Mouse (Mus musculus): ENCODE measurements at regions not wholly inside any gene's neighbourhood (a gene's known extent, or its start where the extent isn't known, plus 50 kb on each side); places are given as distances from the start of the nearest gene placed in this dataset.

- no peak overlapping the region for H3K9ac ChIP-seq (replicated peaks; ENCODE audit: low read depth, low read length)
- no peak overlapping the region for H3K4me3 ChIP-seq (replicated peaks; ENCODE audit: low read length)
- WGBS: 70% methylated on average over 4 of the region's 4 CpGs
- no peak overlapping the region for H3K27ac ChIP-seq (ENCODE audit: low read length)
- no peaks in the 10 kb centered on the region for H3K9me3 ChIP-seq (ENCODE audit: control insufficient read depth, low read length)
- H3K4me2 ChIP-seq (ENCODE audit: low read length): no peak overlapping the region
- H3K36me3 ChIP-seq (ENCODE audit: control insufficient read depth, insufficient read depth): no peaks in the 10 kb centered on the region
- H3K4me1 ChIP-seq (replicated peaks; ENCODE audit: control insufficient read depth, insufficient read depth, low read length): peaks cover 2% of the 10 kb centered on the region; the same call in 1 of the 2 replicates
- ATAC-seq: no peak
- H3K27me3 ChIP-seq (replicated peaks; ENCODE audit: control insufficient read depth, insufficient read depth, low read length): no peaks in the 10 kb centered on the region
Observed at GRCm38 (mm10) chr12:70633194-70633593, 180.3 kb downstream of the Tmx1 start.

- 75% methylated on average over 13 of the region's 13 CpGs for WGBS
Observed at GRCm38 (mm10) chr12:70633622-70634365, 180.9 kb downstream of the Tmx1 start.

DNA sequence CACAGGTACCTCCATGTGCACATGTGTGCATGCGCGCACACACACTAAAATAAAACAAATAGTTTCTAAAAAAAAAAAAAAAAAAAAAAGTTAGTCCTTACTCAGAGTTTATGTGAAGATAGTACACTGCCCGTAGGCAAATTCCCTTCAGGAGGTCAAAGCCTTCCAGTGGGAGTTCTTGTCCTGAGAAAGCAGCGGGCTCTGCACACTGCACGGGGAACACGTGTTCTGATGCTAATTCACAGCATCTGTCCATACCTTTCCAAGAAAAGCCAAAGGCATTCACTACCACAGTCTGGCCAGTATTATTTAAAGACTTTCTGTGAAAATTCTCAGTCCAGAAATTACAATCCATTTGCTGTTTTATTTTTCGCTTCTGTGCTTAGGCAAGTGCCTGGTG, 183.1 kb downstream of the Tmx1 start:
- Histone ChIP-seq H3K36me3 (ENCODE audit: control insufficient read depth, insufficient read depth) (no peaks in the 10 kb centered on the region), H3K4me2 (ENCODE audit: low read length) (no peak overlapping the region), H3K4me3 (replicated peaks; ENCODE audit: low read length) (no peak overlapping the region), H3K9ac (replicated peaks; ENCODE audit: low read depth, low read length) (no peak overlapping the region), H3K27me3 (replicated peaks; ENCODE audit: control insufficient read depth, insufficient read depth, low read length) (no peaks in the 10 kb centered on the region), H3K27ac (ENCODE audit: low read length) (no peak overlapping the region), H3K4me1 (replicated peaks; ENCODE audit: control insufficient read depth, insufficient read depth, low read length) (no peaks in the 10 kb centered on the region), H3K9me3 (ENCODE audit: control insufficient read depth, low read length) (no peaks in the 10 kb centered on the region)
- WGBS: 90% methylated on average over 7 of the region's 7 CpGs
- ATAC-seq: no peak

More at GRCm38 (mm10) chr12:70633622-70634365, 180.9 kb downstream of the Tmx1 start:
- Histone ChIP-seq H3K9ac (replicated peaks; ENCODE audit: low read depth, low read length) (no peak overlapping the region), H3K36me3 (ENCODE audit: control insufficient read depth, insufficient read depth) (no peaks in the 10 kb centered on the region), H3K4me3 (replicated peaks; ENCODE audit: low read length) (no peak overlapping the region), H3K9me3 (ENCODE audit: control insufficient read depth, low read length) (no peaks in the 10 kb centered on the region), H3K27ac (ENCODE audit: low read length) (no peak overlapping the region), H3K27me3 (replicated peaks; ENCODE audit: control insufficient read depth, insufficient read depth, low read length) (no peaks in the 10 kb centered on the region), H3K4me2 (ENCODE audit: low read length) (no peak overlapping the region), H3K4me1 (replicated peaks; ENCODE audit: control insufficient read depth, insufficient read depth, low read length) (no peaks in the 10 kb centered on the region; the same call in 1 of the 2 replicates)
- no peak for ATAC-seq

- no peak overlapping the region for H3K4me3 ChIP-seq (replicated peaks; ENCODE audit: low read length)
- no peaks in the 10 kb centered on the region for H3K36me3 ChIP-seq (ENCODE audit: control insufficient read depth, insufficient read depth)
- no peaks in the 10 kb centered on the region for H3K9me3 ChIP-seq (ENCODE audit: control insufficient read depth, low read length)
- no peak overlapping the region for H3K4me2 ChIP-seq (ENCODE audit: low read length)
- no peak overlapping the region for H3K9ac ChIP-seq (replicated peaks; ENCODE audit: low read depth, low read length)
- H3K27me3 ChIP-seq (replicated peaks; ENCODE audit: control insufficient read depth, insufficient read depth, low read length): no peaks in the 10 kb centered on the region
- 88% methylated on average over 2 of the region's 2 CpGs for WGBS
- H3K27ac ChIP-seq (ENCODE audit: low read length): no peak overlapping the region
- ATAC-seq: no peak
- H3K4me1 ChIP-seq (replicated peaks; ENCODE audit: control insufficient read depth, insufficient read depth, low read length): no peaks in the 10 kb centered on the region
Observed at GRCm38 (mm10) chr12:70640186-70640585, 185.1 kb upstream of the Frmd6 start.

GRCm38 (mm10) chr12:70644910-70645309, 180.4 kb upstream of the Frmd6 start:
- no peak overlapping the region for H3K9ac ChIP-seq (replicated peaks; ENCODE audit: low read depth, low read length)
- H3K4me2 ChIP-seq (ENCODE audit: low read length): no peak overlapping the region
- H3K9me3 ChIP-seq (ENCODE audit: control insufficient read depth, low read length): no peaks in the 10 kb centered on the region
- no peaks in the 10 kb centered on the region for H3K27me3 ChIP-seq (replicated peaks; ENCODE audit: control insufficient read depth, insufficient read depth, low read length)
- no peaks in the 10 kb centered on the region for H3K4me1 ChIP-seq (replicated peaks; ENCODE audit: control insufficient read depth, insufficient read depth, low read length)
- no peaks in the 10 kb centered on the region for H3K36me3 ChIP-seq (ENCODE audit: control insufficient read depth, insufficient read depth)
- no peak overlapping the region for H3K27ac ChIP-seq (ENCODE audit: low read length)
- ATAC-seq: no peak
- WGBS: 83% methylated on average over 2 of the region's 2 CpGs
- no peak overlapping the region for H3K4me3 ChIP-seq (replicated peaks; ENCODE audit: low read length)

GRCm38 (mm10) chr12:70645407-70645806, 179.9 kb upstream of the Frmd6 start:
- WGBS: 78% methylated on average over 3 of the region's 3 CpGs
- no peak for ATAC-seq

DNA sequence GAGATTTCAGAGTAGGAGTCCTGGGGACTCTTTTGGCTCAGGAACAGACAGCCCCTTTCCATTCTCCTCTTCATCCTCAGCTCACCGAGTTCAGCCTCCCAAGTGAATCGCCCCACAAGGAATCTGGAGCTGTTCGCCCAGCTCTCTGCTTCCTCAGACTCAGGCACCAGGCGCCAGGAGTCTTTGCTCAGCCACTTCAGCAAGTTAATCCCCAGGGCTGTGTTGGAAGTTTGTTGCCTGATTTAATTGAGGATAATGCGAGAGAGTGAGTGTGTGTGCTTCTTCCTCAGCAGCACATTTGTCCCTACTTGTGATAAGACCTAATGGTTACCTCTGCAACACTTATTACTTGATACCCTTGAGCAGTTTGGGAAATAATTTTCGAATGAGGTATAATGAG, 177.8 kb upstream of the Frmd6 start:
- Histone ChIP-seq H3K27me3 (replicated peaks; ENCODE audit: control insufficient read depth, insufficient read depth, low read length) (no peaks in the 10 kb centered on the region), H3K4me3 (replicated peaks; ENCODE audit: low read length) (no peak overlapping the region), H3K36me3 (ENCODE audit: control insufficient read depth, insufficient read depth) (no peaks in the 10 kb centered on the region), H3K4me1 (replicated peaks; ENCODE audit: control insufficient read depth, insufficient read depth, low read length) (no peaks in the 10 kb centered on the region; the same call in 1 of the 2 replicates), H3K9ac (replicated peaks; ENCODE audit: low read depth, low read length) (no peak overlapping the region), H3K9me3 (ENCODE audit: control insufficient read depth, low read length) (no peaks in the 10 kb centered on the region), H3K4me2 (ENCODE audit: low read length) (no peak overlapping the region), H3K27ac (ENCODE audit: low read length) (no peak overlapping the region)
- ATAC-seq: no peak
- 33% methylated on average over 6 of the region's 6 CpGs for WGBS

More at GRCm38 (mm10) chr12:70645407-70645806, 179.9 kb upstream of the Frmd6 start:
- no peak overlapping the region for H3K4me2 ChIP-seq (ENCODE audit: low read length)
- H3K27me3 ChIP-seq (replicated peaks; ENCODE audit: control insufficient read depth, insufficient read depth, low read length): no peaks in the 10 kb centered on the region
- no peaks in the 10 kb centered on the region for H3K9me3 ChIP-seq (ENCODE audit: control insufficient read depth, low read length)
- no peak overlapping the region for H3K27ac ChIP-seq (ENCODE audit: low read length)
- no peak overlapping the region for H3K4me3 ChIP-seq (replicated peaks; ENCODE audit: low read length)
- no peaks in the 10 kb centered on the region for H3K36me3 ChIP-seq (ENCODE audit: control insufficient read depth, insufficient read depth)
- H3K4me1 ChIP-seq (replicated peaks; ENCODE audit: control insufficient read depth, insufficient read depth, low read length): no peaks in the 10 kb centered on the region
- no peak overlapping the region for H3K9ac ChIP-seq (replicated peaks; ENCODE audit: low read depth, low read length)

DNA sequence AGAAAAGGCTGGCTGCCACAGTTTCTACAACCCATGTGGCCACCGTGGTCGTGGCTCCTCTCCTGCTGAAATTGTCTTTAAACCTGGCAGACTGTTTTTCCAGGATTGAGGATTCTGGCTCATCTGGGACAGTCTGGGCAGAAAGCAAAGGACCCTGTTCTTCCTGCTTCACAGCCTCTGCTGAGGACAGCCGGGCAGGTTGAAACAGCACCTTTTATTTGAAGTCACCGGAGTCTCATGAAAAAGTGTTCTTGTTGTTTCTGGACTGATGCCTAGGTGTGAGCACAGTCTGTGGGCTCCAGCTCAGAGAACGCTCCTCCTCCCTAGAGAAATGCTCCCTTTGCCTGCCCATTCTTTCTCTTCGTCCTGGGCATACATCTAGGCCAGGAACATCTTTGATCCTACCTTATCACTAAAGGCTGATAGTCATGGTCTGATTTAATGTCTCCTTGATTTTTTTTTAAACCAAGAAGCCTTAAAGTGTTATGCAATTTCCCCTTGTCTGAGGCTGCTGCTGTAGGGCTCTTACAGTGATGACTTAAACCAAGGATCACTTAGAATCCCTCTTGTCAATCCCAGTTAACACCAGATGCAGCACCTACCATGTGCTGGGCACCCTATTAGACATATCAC, 177.0 kb upstream of the Frmd6 start:
- ATAC-seq: no peak
- H3K4me1 ChIP-seq (replicated peaks; ENCODE audit: control insufficient read depth, insufficient read depth, low read length): no peaks in the 10 kb centered on the region; the same call in 1 of the 2 replicates
- WGBS: 72% methylated on average over 6 of the region's 6 CpGs

DNA sequence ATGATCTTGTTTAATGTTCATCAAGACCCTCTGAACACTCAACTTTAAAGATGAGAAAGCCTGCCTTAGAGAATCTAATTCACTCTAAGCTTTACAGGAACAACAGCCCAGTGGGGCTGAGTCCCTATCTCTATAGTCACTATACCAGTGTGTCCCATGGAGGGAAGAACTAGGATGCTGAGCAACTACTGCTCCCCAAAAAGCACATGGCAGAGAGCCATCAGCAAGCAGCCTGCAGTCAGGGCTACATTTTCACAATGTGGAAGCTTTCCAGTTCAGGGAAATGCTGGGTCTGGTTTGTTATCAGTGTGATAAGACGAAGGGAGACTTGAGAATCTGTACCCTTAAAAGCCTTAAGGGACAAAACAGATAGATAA, 176.5 kb upstream of the Frmd6 start:
- Histone ChIP-seq H3K4me2 (ENCODE audit: low read length) (no peak overlapping the region), H3K9ac (replicated peaks; ENCODE audit: low read depth, low read length) (no peak overlapping the region), H3K9me3 (ENCODE audit: control insufficient read depth, low read length) (no peaks in the 10 kb centered on the region), H3K4me3 (replicated peaks; ENCODE audit: low read length) (no peak overlapping the region), H3K4me1 (replicated peaks; ENCODE audit: control insufficient read depth, insufficient read depth, low read length) (peaks cover under 1% of the 10 kb centered on the region; the same call in 1 of the 2 replicates), H3K36me3 (ENCODE audit: control insufficient read depth, insufficient read depth) (no peaks in the 10 kb centered on the region), H3K27me3 (replicated peaks; ENCODE audit: control insufficient read depth, insufficient read depth, low read length) (no peaks in the 10 kb centered on the region), H3K27ac (ENCODE audit: low read length) (no peak overlapping the region)
- ATAC-seq: no peak
- 69% methylated on average over 1 of the region's 1 CpGs for WGBS

More for the DNA sequence above, 177.0 kb upstream of the Frmd6 start:
- Histone ChIP-seq H3K9me3 (ENCODE audit: control insufficient read depth, low read length) (no peaks in the 10 kb centered on the region), H3K4me3 (replicated peaks; ENCODE audit: low read length) (no peak overlapping the region), H3K27ac (ENCODE audit: low read length) (no peak overlapping the region), H3K36me3 (ENCODE audit: control insufficient read depth, insufficient read depth) (no peaks in the 10 kb centered on the region), H3K4me2 (ENCODE audit: low read length) (no peak overlapping the region), H3K27me3 (replicated peaks; ENCODE audit: control insufficient read depth, insufficient read depth, low read length) (no peaks in the 10 kb centered on the region), H3K9ac (replicated peaks; ENCODE audit: low read depth, low read length) (no peak overlapping the region)
